Mouse (Mus musculus) CD4-positive naive resting alpha-beta T cell, adult 57 days (primary cell): ENCODE data around the gene Trip13. TPM values are rescaled to one million over a fixed set of nuclear protein-coding genes. Genes with fewer than 3 reads are reported as not detected.

Source experiments
- total RNA-seq: library from RNA; stranded (reverse); gene quantifications from one replicate; pipeline ENCODE4 v1.2.4, GENCODE M21; 2023

Trip13 gene
- 1.8 TPM for total RNA-seq

GRCm38 (mm10) chr13:73937321-73938176 lies at the start of gene Trip13, which contains the start of gene Brd9:
Gene Trip13, minus strand, starts transcription at chr13:73937784.
Gene Brd9, plus strand, starts transcription at chr13:73937811.

GRCm38 (mm10) chr13:73963551-73963950 lies 26.0 kb upstream of the Trip13 start, which contains the start of gene Zdhhc11:
Gene Zdhhc11, plus strand, starts transcription at chr13:73963851.

Other genes starting within 250 kb of the Trip13 start
- 2.9 TPM for gene Slc6a19, start 232.9 kb downstream of the Trip13 start, total RNA-seq
- gene Slc12a7, start 204.7 kb downstream of the Trip13 start, total RNA-seq, result 310 TPM
- gene Nkd2, start 90.2 kb downstream of the Trip13 start, total RNA-seq, result not detected
- 85.4 TPM for gene Brd9, start within 50 bp of the Trip13 start, total RNA-seq
- not detected for gene Zdhhc11, start 26.1 kb upstream of the Trip13 start, total RNA-seq
- 1.6 TPM for gene Tppp, start 71.6 kb upstream of the Trip13 start, total RNA-seq
- gene Cep72, start 124.5 kb upstream of the Trip13 start, total RNA-seq, result 8.5 TPM
- not detected for gene Slc9a3, start 183.7 kb upstream of the Trip13 start, total RNA-seq